Mouse (Mus musculus) limb, embryonic 11.5 days (tissue): ENCODE data around the gene Tbx10. TPM values are rescaled to one million over a fixed set of nuclear protein-coding genes. Genes with fewer than 3 reads are reported as not detected.

Source experiments
- ATAC-seq: fragments of 200-750 bp; cut with Nextera tagmentation; 2 replicates; pipeline ENCODE4 v1.8.0; 2017; ENCODE audit warnings: low read depth; ENCODE audit not compliant: insufficient number of reproducible peaks, low FRiP score, low TSS enrichment
- DNase-seq: peaks from one replicate; pipeline ENCODE4 v3.0.0-alpha.2; 2015; ENCODE audit warnings: low spot score
- H3K27ac ChIP-seq: fragments of 300-500 bp; sonication (generic); replicated peaks from 2 replicates; pipeline ENCODE4 v1.5.1; 2014; ENCODE audit warnings: low read depth, mild to moderate bottlenecking, low read length
- H3K27me3 ChIP-seq: fragments of 300-500 bp; sonication (generic); 2 replicates; pipeline ENCODE4 v1.6.1; 2014; ENCODE audit warnings: mild to moderate bottlenecking, low read length, mixed read lengths; ENCODE audit not compliant: control insufficient read depth, insufficient read depth
- H3K36me3 ChIP-seq: fragments of 300-500 bp; sonication (generic); 2 replicates; pipeline ENCODE4 v1.6.1; 2014; ENCODE audit warnings: mild to moderate bottlenecking, low read length, moderate library complexity, mixed read lengths; ENCODE audit not compliant: control insufficient read depth, insufficient read depth
- H3K4me1 ChIP-seq: fragments of 300-500 bp; sonication (generic); 2 replicates; pipeline ENCODE4 v1.6.1; 2014; ENCODE audit warnings: low read length, mixed read lengths; ENCODE audit not compliant: control insufficient read depth, insufficient read depth
- H3K4me2 ChIP-seq: fragments of 300-500 bp; sonication (generic); 2 replicates; pipeline ENCODE4 v1.6.1; 2014; ENCODE audit warnings: low read depth, mild to moderate bottlenecking, moderate library complexity; ENCODE audit not compliant: severe bottlenecking
- H3K4me3 ChIP-seq: fragments of 300-500 bp; sonication (generic); 2 replicates; pipeline ENCODE4 v1.5.1; 2014; ENCODE audit warnings: low read depth, low read length
- H3K9ac ChIP-seq: fragments of 300-500 bp; sonication (generic); 2 replicates; pipeline ENCODE4 v1.6.1; 2014; ENCODE audit warnings: mild to moderate bottlenecking, low read length
- H3K9me3 ChIP-seq: fragments of 300-500 bp; sonication (generic); 2 replicates; pipeline ENCODE4 v1.6.1; 2016; ENCODE audit warnings: low read length; ENCODE audit not compliant: control insufficient read depth
- WGBS: fragments of 180-500 bp; shearing (Covaris S2); extraction: QIAGEN DNeasy Blood & Tissue Kit; methylation state at CpG from one replicate; pipeline ENCODE4 v1.1.7; 2014; 5-methylcytosine and 5-hydroxymethylcytosine counted together
- polyA plus RNA-seq: library from polyadenylated mRNA; unstranded; fragments of >200 nt; fragmentation: Nextera tagmentation; extraction: Ambion mirVana; gene quantifications from 2 replicates; pipeline ENCODE4 v1.2.1, GENCODE M21; 2014

The Tbx10 gene
- polyA plus RNA-seq, 1 experiment from 2014 or later, result 0.08 TPM

- Histone ChIP-seq H3K4me2 (peak within 1 kb of the TSS; percentile 76), H3K36me3 (peaks cover 11% of the 10 kb centered on the region), H3K27ac (no peak within 1 kb of the TSS), H3K9ac (peak within 1 kb of the TSS; percentile 68), H3K4me3 (peak within 1 kb of the TSS; percentile 67), H3K4me1 (0 out of 2 replicates have a peak, but pooled peaks cover 3% of the 10 kb centered on the region), H3K9me3 (no peaks in the 10 kb centered on the region), H3K27me3 (no peaks in the 10 kb centered on the region)
- peak; percentile 98 for DNase-seq
- WGBS, result under 1% methylated on average over 45 of the region's 45 CpGs
- ATAC-seq, result peak; percentile 98
Observed at GRCm38 (mm10) chr19:4012432-4013022, 20.0 kb downstream of the Tbx10 start, which contains the start of gene Ndufv1. TSS of gene Ndufv1 (minus strand) at chr19:4012806.

- H3K4me1 ChIP-seq, result 0 out of 2 replicates have a peak, but pooled peaks cover 3% of the 10 kb centered on the region
- 24% methylated on average over 9 of the region's 9 CpGs for WGBS
- ATAC-seq, result peak; percentile 38; the same call in 1 of the 2 replicates
- H3K27ac ChIP-seq, result no peak overlapping the region
- peak overlapping the region; percentile 67 for H3K4me3 ChIP-seq
- H3K9ac ChIP-seq, result peak overlapping the region; percentile 65
- H3K36me3 ChIP-seq, result peaks cover 6% of the 10 kb centered on the region; the same call in 1 of the 2 replicates
- H3K9me3 ChIP-seq, result no peaks in the 10 kb centered on the region
- no peaks in the 10 kb centered on the region for H3K27me3 ChIP-seq
- peak overlapping the region; percentile 44 for H3K4me2 ChIP-seq
- no peak for DNase-seq
Observed at GRCm38 (mm10) chr19:4013066-4013465, 20.5 kb downstream of the Tbx10 start.

- H3K36me3 ChIP-seq, result no peaks in the 10 kb centered on the region
- H3K9me3 ChIP-seq, result no peaks in the 10 kb centered on the region
- no peaks in the 10 kb centered on the region for H3K27me3 ChIP-seq
- DNase-seq (no peak), ATAC-seq (no peak)
- H3K4me1 ChIP-seq, result 0 out of 2 replicates have a peak, but pooled peaks cover 3% of the 10 kb centered on the region
- H3K4me3 ChIP-seq, result no peak overlapping the region
- no peak overlapping the region for H3K9ac ChIP-seq
- no peak overlapping the region for H3K27ac ChIP-seq
- H3K4me2 ChIP-seq, result no peak overlapping the region
Observed at GRCm38 (mm10) chr19:4014802-4015201, 22.2 kb downstream of the Tbx10 start.

GRCm38 (mm10) chr19:4015635-4016034 lies 23.1 kb downstream of the Tbx10 start:
- no peak overlapping the region for H3K4me2 ChIP-seq

GRCm38 (mm10) chr19:4017921-4018587 lies 25.5 kb downstream of the Tbx10 start:
- Histone ChIP-seq H3K4me2 (no peak overlapping the region), H3K9ac (no peak overlapping the region), H3K4me1 (no peaks in the 10 kb centered on the region), H3K36me3 (no peaks in the 10 kb centered on the region), H3K9me3 (no peaks in the 10 kb centered on the region), H3K4me3 (no peak overlapping the region), H3K27ac (no peak overlapping the region), H3K27me3 (no peaks in the 10 kb centered on the region)
- DNase-seq (no peak), ATAC-seq (no peak)
- 56% methylated on average over 10 of the region's 10 CpGs for WGBS

More at GRCm38 (mm10) chr19:4015635-4016034, 23.1 kb downstream of the Tbx10 start:
- Histone ChIP-seq H3K4me1 (0 out of 2 replicates have a peak, but pooled peaks cover 3% of the 10 kb centered on the region), H3K27me3 (no peaks in the 10 kb centered on the region), H3K4me3 (no peak overlapping the region), H3K27ac (no peak overlapping the region), H3K36me3 (no peaks in the 10 kb centered on the region), H3K9me3 (no peaks in the 10 kb centered on the region), H3K9ac (no peak overlapping the region; the same call in 1 of the 2 replicates)
- 59% methylated on average over 5 of the region's 5 CpGs for WGBS
- ATAC-seq (no peak), DNase-seq (no peak)

GRCm38 (mm10) chr19:4018743-4019583 lies 26.4 kb downstream of the Tbx10 start:
- Histone ChIP-seq H3K27ac (no peak overlapping the region), H3K9me3 (no peaks in the 10 kb centered on the region), H3K4me1 (no peaks in the 10 kb centered on the region), H3K27me3 (no peaks in the 10 kb centered on the region), H3K4me2 (no peak overlapping the region), H3K36me3 (no peaks in the 10 kb centered on the region), H3K4me3 (no peak overlapping the region), H3K9ac (no peak overlapping the region)
- ATAC-seq (0 out of 2 replicates have a peak, but pooled peaks have one; percentile 17), DNase-seq (peak; percentile 75)
- 41% methylated on average over 18 of the region's 18 CpGs for WGBS

- 78% methylated on average over 7 of the region's 7 CpGs for WGBS
- no peak overlapping the region for H3K9ac ChIP-seq
- DNase-seq, result no peak
- no peak overlapping the region for H3K4me2 ChIP-seq
- ATAC-seq, result no peak
- H3K4me3 ChIP-seq, result no peak overlapping the region
- no peak overlapping the region for H3K27ac ChIP-seq
- no peaks in the 10 kb centered on the region for H3K4me1 ChIP-seq
- peaks cover 3% of the 10 kb centered on the region; the same call in 1 of the 2 replicates for H3K9me3 ChIP-seq
- H3K36me3 ChIP-seq, result no peaks in the 10 kb centered on the region
- no peaks in the 10 kb centered on the region for H3K27me3 ChIP-seq
Observed at GRCm38 (mm10) chr19:4023185-4023584, 30.6 kb downstream of the Tbx10 start.

GRCm38 (mm10) chr19:4027576-4027975 lies 35.0 kb downstream of the Tbx10 start:
- Histone ChIP-seq H3K27ac (no peak overlapping the region), H3K9ac (no peak overlapping the region), H3K36me3 (no peaks in the 10 kb centered on the region), H3K9me3 (peaks cover 3% of the 10 kb centered on the region; the same call in 1 of the 2 replicates), H3K27me3 (no peaks in the 10 kb centered on the region), H3K4me2 (no peak overlapping the region), H3K4me1 (no peaks in the 10 kb centered on the region), H3K4me3 (no peak overlapping the region)
- DNase-seq, result no peak
- ATAC-seq, result no peak
